Mouse (Mus musculus) hindbrain, embryonic 12.5 days (tissue): ENCODE measurements around the gene Vav3. TPM values are rescaled to one million over a fixed set of nuclear protein-coding genes. Genes with fewer than 3 reads are reported as not detected.

ENCODE experiments used
- ATAC-seq: fragments of 200-750 bp; cut with Nextera tagmentation; 2 replicates; pipeline ENCODE4 v1.8.0; 2017; ENCODE audit warnings: moderate TSS enrichment; ENCODE audit not compliant: low FRiP score
- H3K27ac ChIP-seq: fragments of 300-500 bp; sonication (generic); 2 replicates; pipeline ENCODE4 v1.5.1; 2016; ENCODE audit warnings: mild to moderate bottlenecking
- H3K27me3 ChIP-seq: fragments of 300-500 bp; sonication (generic); 2 replicates; pipeline ENCODE4 v1.6.1; 2016; ENCODE audit warnings: mild to moderate bottlenecking
- H3K36me3 ChIP-seq: fragments of 300-500 bp; sonication (generic); 2 replicates; pipeline ENCODE4 v1.6.1; 2016; ENCODE audit warnings: mild to moderate bottlenecking
- H3K4me1 ChIP-seq: fragments of 300-500 bp; sonication (generic); 2 replicates; pipeline ENCODE4 v1.6.1; 2016
- H3K4me2 ChIP-seq: fragments of 300-500 bp; sonication (generic); replicated peaks from 2 replicates; pipeline ENCODE4 v1.6.1; 2016; ENCODE audit warnings: mild to moderate bottlenecking
- H3K4me3 ChIP-seq: fragments of 300-500 bp; sonication (generic); 2 replicates; pipeline ENCODE4 v1.5.1; 2016; ENCODE audit warnings: mild to moderate bottlenecking
- H3K9ac ChIP-seq: fragments of 300-500 bp; sonication (generic); 2 replicates; pipeline ENCODE4 v1.6.1; 2016; ENCODE audit warnings: mild to moderate bottlenecking, moderate library complexity
- H3K9me3 ChIP-seq: fragments of 300-500 bp; sonication (generic); replicated peaks from 2 replicates; pipeline ENCODE4 v1.6.1; 2016; ENCODE audit warnings: mild to moderate bottlenecking
- WGBS: fragments of 180-500 bp; shearing (Covaris S2); methylation state at CpG from one replicate; pipeline ENCODE4 v1.1.7; 2016; 5-methylcytosine and 5-hydroxymethylcytosine counted together
- polyA plus RNA-seq: library from polyadenylated mRNA; unstranded; fragments of >200 nt; fragmentation: Nextera tagmentation; extraction: Ambion mirVana; gene quantifications from 2 replicates; pipeline ENCODE4 v1.2.1, GENCODE M21; 2016

Gene Vav3
- 24.0 and 26.3 TPM in 2 replicates for polyA plus RNA-seq

- no peaks in the 10 kb centered on the region for H3K27me3 ChIP-seq
- peak; percentile 92 for ATAC-seq
- H3K4me3 ChIP-seq, result peak within 1 kb of the TSS; percentile 81
- no peaks in the 10 kb centered on the region for H3K9me3 ChIP-seq
- H3K4me1 ChIP-seq, result peaks cover 26% of the 10 kb centered on the region
- peak within 1 kb of the TSS; percentile 94 for H3K27ac ChIP-seq
- peak within 1 kb of the TSS; percentile 83 for H3K9ac ChIP-seq
- H3K36me3 ChIP-seq, result no peaks in the 10 kb centered on the region
- under 1% methylated on average over 81 of the region's 92 CpGs for WGBS
- peak within 1 kb of the TSS; percentile 74 for H3K4me2 ChIP-seq
Measured at GRCm38 (mm10) chr3:109340274-109341070, at the start of gene Vav3. Gene Vav3, plus strand, starts transcription at chr3:109340653.

GRCm38 (mm10) chr3:109298857-109299256, 41.6 kb upstream of the Vav3 start:
- Histone ChIP-seq H3K27ac (no peak overlapping the region), H3K9me3 (no peaks in the 10 kb centered on the region), H3K4me1 (peaks cover 8% of the 10 kb centered on the region; the same call in 1 of the 2 replicates), H3K27me3 (no peaks in the 10 kb centered on the region), H3K4me3 (no peak overlapping the region), H3K9ac (no peak overlapping the region), H3K36me3 (no peaks in the 10 kb centered on the region), H3K4me2 (no peak overlapping the region)
- WGBS, result 49% methylated on average over 6 of the region's 6 CpGs
- ATAC-seq, result no peak

- H3K4me2 ChIP-seq, result no peak overlapping the region
- ATAC-seq, result no peak
- H3K27me3 ChIP-seq, result no peaks in the 10 kb centered on the region
- no peak overlapping the region for H3K9ac ChIP-seq
- no peaks in the 10 kb centered on the region for H3K9me3 ChIP-seq
- H3K36me3 ChIP-seq, result no peaks in the 10 kb centered on the region
- peaks cover 8% of the 10 kb centered on the region; the same call in 1 of the 2 replicates for H3K4me1 ChIP-seq
- H3K4me3 ChIP-seq, result no peak overlapping the region
- WGBS, result 52% methylated on average over 4 of the region's 4 CpGs
- H3K27ac ChIP-seq, result no peak overlapping the region
Measured at GRCm38 (mm10) chr3:109299303-109300074, 41.0 kb upstream of the Vav3 start.

GRCm38 (mm10) chr3:109302059-109302458, 38.4 kb upstream of the Vav3 start:
- 71% methylated on average over 2 of the region's 2 CpGs for WGBS
- H3K9me3 ChIP-seq, result no peaks in the 10 kb centered on the region
- no peak for ATAC-seq
- no peak overlapping the region for H3K4me2 ChIP-seq
- no peak overlapping the region for H3K27ac ChIP-seq
- H3K27me3 ChIP-seq, result no peaks in the 10 kb centered on the region
- no peak overlapping the region for H3K9ac ChIP-seq
- H3K4me1 ChIP-seq, result peaks cover 8% of the 10 kb centered on the region; the same call in 1 of the 2 replicates
- no peak overlapping the region for H3K4me3 ChIP-seq
- H3K36me3 ChIP-seq, result no peaks in the 10 kb centered on the region

GRCm38 (mm10) chr3:109307406-109307805, 33.0 kb upstream of the Vav3 start:
- 53% methylated on average over 7 of the region's 7 CpGs for WGBS
- Histone ChIP-seq H3K36me3 (no peaks in the 10 kb centered on the region), H3K9me3 (no peaks in the 10 kb centered on the region), H3K9ac (no peak overlapping the region), H3K27ac (no peak overlapping the region), H3K4me2 (no peak overlapping the region), H3K4me1 (no peaks in the 10 kb centered on the region), H3K4me3 (no peak overlapping the region), H3K27me3 (no peaks in the 10 kb centered on the region)
- peak; percentile 64; the same call in 1 of the 2 replicates for ATAC-seq

GRCm38 (mm10) chr3:109308468-109308867, 32.0 kb upstream of the Vav3 start:
- Histone ChIP-seq H3K27ac (no peak overlapping the region), H3K9me3 (no peaks in the 10 kb centered on the region), H3K4me3 (no peak overlapping the region), H3K36me3 (no peaks in the 10 kb centered on the region), H3K27me3 (no peaks in the 10 kb centered on the region), H3K4me1 (no peaks in the 10 kb centered on the region), H3K9ac (no peak overlapping the region), H3K4me2 (no peak overlapping the region)
- 83% methylated on average over 3 of the region's 3 CpGs for WGBS
- no peak for ATAC-seq

GRCm38 (mm10) chr3:109309317-109310265, 30.9 kb upstream of the Vav3 start:
- WGBS, result 84% methylated on average over 18 of the region's 18 CpGs
- H3K4me3 ChIP-seq, result no peak overlapping the region
- no peaks in the 10 kb centered on the region for H3K27me3 ChIP-seq
- ATAC-seq, result no peak
- H3K36me3 ChIP-seq, result no peaks in the 10 kb centered on the region
- no peaks in the 10 kb centered on the region for H3K4me1 ChIP-seq
- H3K9ac ChIP-seq, result no peak overlapping the region
- no peak overlapping the region for H3K4me2 ChIP-seq
- H3K27ac ChIP-seq, result no peak overlapping the region
- H3K9me3 ChIP-seq, result no peaks in the 10 kb centered on the region

- Histone ChIP-seq H3K9me3 (no peaks in the 10 kb centered on the region), H3K9ac (no peak overlapping the region), H3K36me3 (no peaks in the 10 kb centered on the region), H3K27me3 (no peaks in the 10 kb centered on the region), H3K4me1 (no peaks in the 10 kb centered on the region), H3K4me3 (no peak overlapping the region), H3K27ac (no peak overlapping the region), H3K4me2 (no peak overlapping the region)
- no peak for ATAC-seq
- 92% methylated on average over 6 of the region's 6 CpGs for whole genome bisulfite sequencing
Measured at GRCm38 (mm10) chr3:109311172-109311824, 29.2 kb upstream of the Vav3 start.

- no peak overlapping the region for H3K4me3 ChIP-seq
- H3K4me2 ChIP-seq, result no peak overlapping the region
- 56% methylated on average over 3 of the region's 3 CpGs for WGBS
- H3K36me3 ChIP-seq, result no peaks in the 10 kb centered on the region
- no peaks in the 10 kb centered on the region for H3K9me3 ChIP-seq
- no peaks in the 10 kb centered on the region for H3K27me3 ChIP-seq
- no peak for ATAC-seq
- H3K27ac ChIP-seq, result no peak overlapping the region
- H3K9ac ChIP-seq, result no peak overlapping the region
- H3K4me1 ChIP-seq, result no peaks in the 10 kb centered on the region
Measured at GRCm38 (mm10) chr3:109311875-109312274, 28.6 kb upstream of the Vav3 start.

- H3K9ac ChIP-seq, result no peak overlapping the region
- H3K4me3 ChIP-seq, result no peak overlapping the region
- H3K36me3 ChIP-seq, result no peaks in the 10 kb centered on the region
- H3K4me2 ChIP-seq, result no peak overlapping the region
- no peaks in the 10 kb centered on the region for H3K27me3 ChIP-seq
- ATAC-seq, result no peak
- H3K9me3 ChIP-seq, result no peaks in the 10 kb centered on the region
- H3K27ac ChIP-seq, result no peak overlapping the region
- 54% methylated on average over 2 of the region's 2 CpGs for WGBS
- no peaks in the 10 kb centered on the region for H3K4me1 ChIP-seq
Measured at GRCm38 (mm10) chr3:109313501-109313900, 27.0 kb upstream of the Vav3 start.

GRCm38 (mm10) chr3:109322225-109322624, 18.2 kb upstream of the Vav3 start:
- Histone ChIP-seq H3K4me3 (no peak overlapping the region), H3K9me3 (no peaks in the 10 kb centered on the region), H3K4me1 (no peaks in the 10 kb centered on the region), H3K27me3 (no peaks in the 10 kb centered on the region), H3K9ac (no peak overlapping the region), H3K27ac (no peak overlapping the region), H3K4me2 (no peak overlapping the region), H3K36me3 (no peaks in the 10 kb centered on the region)
- ATAC-seq, result no peak
